Mouse (Mus musculus): ENCODE data around the gene Mmp10. TPM values are rescaled to one million over a fixed set of nuclear protein-coding genes. Genes with fewer than 3 reads are reported as not detected.

The Mmp10 gene
- not detected in 2 replicates for polyA plus RNA-seq (2012; rRNA removed)

DNA sequence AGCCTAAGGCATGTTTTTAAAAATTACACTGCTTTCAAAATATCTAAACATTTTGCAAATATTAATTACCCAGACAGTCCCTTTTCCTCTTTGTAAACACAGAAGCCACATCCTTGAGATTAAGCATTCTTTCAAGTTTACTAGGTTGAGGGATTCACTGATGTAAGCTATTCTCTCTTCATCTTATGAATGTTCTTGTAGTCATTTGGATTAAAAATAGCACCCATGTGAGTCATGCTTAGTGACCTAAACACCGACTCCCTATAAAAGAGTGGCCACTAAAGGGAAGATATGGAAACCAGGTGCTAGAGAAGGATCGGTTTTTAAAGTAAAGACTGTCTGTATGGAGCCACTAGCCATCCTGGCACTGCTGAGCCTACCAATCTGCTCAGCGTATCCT is at the start of gene Mmp10:
TSS of gene Mmp10 (plus strand) at position 302 of the 400 bp plus-strand sequence.
- DNase-seq (ENCODE audit: low read depth) = no peak

DNA sequence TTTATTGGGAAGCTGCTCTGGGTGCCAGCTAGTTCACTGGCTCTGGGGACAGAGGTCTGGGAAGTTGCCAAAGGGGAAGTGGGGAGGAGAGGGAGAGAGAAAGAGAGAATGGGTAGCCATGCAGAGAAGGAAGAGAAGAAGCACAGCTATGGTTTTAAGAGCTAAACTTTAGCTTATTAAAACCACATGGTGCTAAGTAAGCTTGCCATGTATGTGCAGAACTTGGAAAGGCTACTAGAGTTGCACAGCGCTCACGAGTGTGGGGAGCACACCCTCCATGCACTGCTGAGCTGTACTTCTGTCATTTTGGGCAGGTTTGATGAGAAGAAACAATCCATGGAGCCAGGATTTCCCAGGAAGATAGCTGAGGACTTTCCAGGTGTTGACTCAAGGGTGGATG is 48.9 kb upstream of the Mmp10 start:
- DNase-seq (ENCODE audit: low read depth) = no peak

- DNase-seq (ENCODE audit: low read depth) = no peak
These were observed 31.9 kb upstream of the Mmp10 start for GRCm38 (mm10) chr9:7470262-7470661.

DNA sequence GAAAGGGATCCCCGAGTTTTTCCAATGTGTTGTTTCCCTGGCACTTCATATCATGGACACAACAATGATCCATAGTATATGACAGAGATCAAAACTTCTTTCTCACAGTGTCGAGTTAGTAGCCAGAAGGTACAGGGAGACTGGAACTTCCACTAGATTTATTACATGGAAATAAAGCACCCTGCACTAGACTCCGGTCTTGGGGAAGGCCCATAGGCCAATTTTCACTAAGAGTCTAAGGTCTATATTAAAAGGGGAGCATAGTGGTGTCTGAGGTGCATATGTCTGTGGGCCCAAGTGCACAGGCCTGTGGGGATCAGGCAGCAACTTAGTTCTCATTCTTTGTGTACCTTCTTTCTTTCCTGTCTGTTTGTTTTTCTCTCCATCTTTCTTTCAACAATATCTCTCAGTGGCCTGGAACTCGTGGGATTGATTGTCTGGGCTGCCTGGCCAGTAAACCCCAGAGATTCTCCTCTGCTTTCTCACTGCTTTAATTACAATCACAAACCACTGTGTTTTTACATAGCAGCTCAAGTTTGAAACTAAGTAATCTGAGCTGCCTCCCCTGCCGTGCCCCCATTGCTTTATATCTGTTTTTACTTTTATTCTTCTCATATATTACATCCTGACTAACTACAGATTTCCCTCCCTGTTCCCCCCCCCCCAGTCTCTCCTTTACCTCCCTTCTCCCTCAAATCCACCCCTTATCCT is 18.3 kb upstream of the Mmp10 start:
- DNase-seq (ENCODE audit: low read depth) = no peak

DNA sequence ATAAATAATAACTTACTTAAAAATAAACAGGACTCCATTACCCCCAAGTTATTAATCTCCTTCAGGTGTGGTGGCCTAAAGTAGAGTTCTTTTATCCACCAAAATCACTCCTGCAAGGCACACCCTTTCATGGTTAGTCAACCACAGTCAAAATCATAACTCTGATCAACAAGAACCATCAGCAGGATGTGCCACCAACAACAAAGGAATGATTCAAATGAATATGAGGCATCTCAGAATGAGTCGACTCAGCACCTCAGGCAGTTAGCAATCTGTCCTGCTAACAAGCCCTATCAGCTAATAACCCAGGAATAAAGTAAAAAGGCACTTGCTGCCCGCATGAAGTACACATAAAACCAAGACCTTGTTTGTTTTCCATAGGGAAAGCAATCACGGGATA is 1.0 kb upstream of the Mmp10 start:
- DNase-seq (ENCODE audit: low read depth) = no peak

GRCm38 (mm10) chr9:7507321-7507876 is 5.2 kb downstream of the Mmp10 start:
- DNase-seq (ENCODE audit: low read depth) = no peak

GRCm38 (mm10) chr9:7509619-7510233 is 7.6 kb downstream of the Mmp10 start:
- DNase-seq (ENCODE audit: low read depth) = no peak

GRCm38 (mm10) chr9:7517944-7518571 is 15.9 kb downstream of the Mmp10 start:
- no peak for DNase-seq (ENCODE audit: low read depth)

DNA sequence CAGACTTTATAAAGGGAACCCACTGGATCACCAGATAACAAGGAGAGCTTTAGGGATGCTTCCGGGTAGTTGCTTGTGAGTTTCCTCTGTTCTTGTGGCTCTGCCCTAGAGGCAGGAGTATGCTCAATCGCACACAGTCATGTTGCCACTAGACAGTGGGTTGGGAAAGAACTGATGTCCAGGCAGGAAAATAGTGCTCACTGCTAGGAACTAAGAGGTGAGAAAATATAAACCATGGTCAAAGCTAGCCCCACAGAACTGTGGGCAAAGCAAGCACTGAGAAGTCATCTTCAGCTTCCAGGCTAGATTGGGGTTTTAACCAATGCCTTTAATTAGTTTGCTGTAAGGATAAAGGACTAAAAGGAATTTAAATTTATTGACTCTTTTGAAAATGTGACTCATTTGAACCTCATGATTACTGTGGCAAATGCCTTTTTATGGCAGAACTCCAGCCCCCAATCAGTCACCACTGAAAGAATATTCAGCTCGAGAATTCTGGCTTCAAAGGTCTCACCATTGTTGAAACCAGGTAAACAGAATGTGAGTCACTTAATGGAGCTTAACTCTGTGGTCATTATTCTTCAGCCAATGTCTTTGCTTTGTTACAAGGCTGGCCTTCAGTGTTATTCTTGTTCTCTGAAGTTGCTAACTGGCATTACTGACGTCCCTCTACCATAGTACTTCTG is 24.2 kb downstream of the Mmp10 start:
- no peak for DNase-seq (ENCODE audit: low read depth)

DNA sequence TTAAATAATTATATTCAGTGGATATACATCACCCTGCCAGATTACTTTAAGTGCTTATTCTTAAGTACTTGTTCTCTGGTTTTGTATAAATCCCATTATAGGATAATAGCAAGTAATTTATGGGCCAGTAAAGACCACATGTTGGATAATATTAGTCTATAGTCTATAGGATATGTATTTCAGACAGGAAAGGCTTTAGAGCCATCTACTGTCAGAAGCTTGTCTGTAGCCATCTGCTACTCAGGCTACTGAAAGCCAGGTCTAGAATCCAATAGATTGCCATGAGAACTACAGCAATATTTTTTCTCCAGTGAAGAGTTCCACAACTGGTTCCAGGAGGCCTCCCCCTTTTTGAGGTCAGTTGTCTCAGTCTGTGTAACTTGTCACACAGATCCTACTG is 40.6 kb downstream of the Mmp10 start:
- DNase-seq (ENCODE audit: low read depth) = no peak

DNA sequence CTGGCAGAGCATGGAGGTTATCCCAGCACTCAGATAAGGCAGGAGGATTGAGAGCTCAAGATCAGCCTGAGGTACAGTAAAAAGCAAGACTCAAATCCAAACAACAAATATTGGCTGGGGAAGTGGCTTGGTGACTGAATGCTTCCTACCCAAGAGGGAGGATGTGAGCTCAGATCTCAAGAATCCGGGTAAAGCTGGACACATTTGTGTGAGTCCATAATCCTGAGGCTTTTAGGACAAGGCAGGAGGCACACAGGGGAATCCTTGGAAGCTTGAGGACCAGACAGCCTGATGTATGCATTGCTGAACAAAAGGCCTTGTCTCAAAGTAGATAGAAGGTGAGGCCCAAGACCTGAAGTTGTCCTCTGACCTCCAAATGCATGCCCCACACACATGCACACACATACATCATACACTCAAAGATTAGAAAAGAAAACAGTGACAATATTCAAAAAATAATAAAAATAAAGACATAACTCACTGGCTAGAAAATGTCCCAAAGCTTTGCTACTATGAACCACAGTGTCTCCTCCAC is 42.8 kb downstream of the Mmp10 start:
- DNase-seq (ENCODE audit: low read depth) = no peak

DNA sequence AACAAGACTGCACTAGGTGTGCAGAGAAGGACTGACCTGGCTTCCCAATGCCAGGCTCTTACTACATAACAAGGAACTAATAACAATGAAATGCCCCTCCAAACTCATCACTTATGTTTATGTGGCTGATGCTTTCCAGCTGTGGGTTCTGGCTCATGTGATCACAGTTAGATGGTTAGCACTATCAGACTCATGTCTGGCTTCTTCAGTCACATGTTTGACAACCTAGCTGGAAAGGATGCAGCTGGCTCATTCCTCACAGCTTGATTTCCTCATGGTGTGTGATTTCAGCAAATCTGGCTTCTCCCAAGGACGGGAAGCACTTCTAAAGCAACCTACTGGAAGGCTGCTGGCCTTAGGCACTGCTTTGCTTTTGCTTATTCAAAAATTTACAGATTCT is 43.3 kb downstream of the Mmp10 start:
- DNase-seq (ENCODE audit: low read depth) = no peak

- no peak for DNase-seq (ENCODE audit: low read depth)
These were observed 43.8 kb downstream of the Mmp10 start for GRCm38 (mm10) chr9:7545920-7546319.

DNA sequence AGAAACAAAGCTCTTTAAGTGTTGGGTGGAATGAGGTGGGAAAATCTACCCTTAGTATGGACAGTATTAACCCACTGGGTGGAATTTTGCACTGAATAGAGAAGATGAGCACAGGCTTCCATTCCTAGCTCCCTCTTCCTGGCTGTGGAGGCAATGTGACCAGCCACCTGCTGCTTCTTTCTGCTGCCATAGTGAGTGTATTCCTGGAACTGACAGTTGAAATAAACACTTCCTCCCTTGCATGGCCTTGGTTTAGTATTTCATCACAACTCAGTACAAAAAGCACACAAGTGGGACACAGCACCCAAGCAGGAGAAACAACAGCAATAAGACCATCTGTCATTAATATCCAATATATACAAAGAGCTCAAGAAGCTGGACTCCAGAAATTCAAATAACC is 49.8 kb downstream of the Mmp10 start:
- no peak for DNase-seq (ENCODE audit: low read depth)

GRCm38 (mm10) chr9:7553536-7553935 is 51.4 kb downstream of the Mmp10 start:
- no peak for DNase-seq (ENCODE audit: low read depth)

- no peak for DNase-seq (ENCODE audit: low read depth)
These were observed 52.2 kb downstream of the Mmp10 start for GRCm38 (mm10) chr9:7554382-7554781.

DNA sequence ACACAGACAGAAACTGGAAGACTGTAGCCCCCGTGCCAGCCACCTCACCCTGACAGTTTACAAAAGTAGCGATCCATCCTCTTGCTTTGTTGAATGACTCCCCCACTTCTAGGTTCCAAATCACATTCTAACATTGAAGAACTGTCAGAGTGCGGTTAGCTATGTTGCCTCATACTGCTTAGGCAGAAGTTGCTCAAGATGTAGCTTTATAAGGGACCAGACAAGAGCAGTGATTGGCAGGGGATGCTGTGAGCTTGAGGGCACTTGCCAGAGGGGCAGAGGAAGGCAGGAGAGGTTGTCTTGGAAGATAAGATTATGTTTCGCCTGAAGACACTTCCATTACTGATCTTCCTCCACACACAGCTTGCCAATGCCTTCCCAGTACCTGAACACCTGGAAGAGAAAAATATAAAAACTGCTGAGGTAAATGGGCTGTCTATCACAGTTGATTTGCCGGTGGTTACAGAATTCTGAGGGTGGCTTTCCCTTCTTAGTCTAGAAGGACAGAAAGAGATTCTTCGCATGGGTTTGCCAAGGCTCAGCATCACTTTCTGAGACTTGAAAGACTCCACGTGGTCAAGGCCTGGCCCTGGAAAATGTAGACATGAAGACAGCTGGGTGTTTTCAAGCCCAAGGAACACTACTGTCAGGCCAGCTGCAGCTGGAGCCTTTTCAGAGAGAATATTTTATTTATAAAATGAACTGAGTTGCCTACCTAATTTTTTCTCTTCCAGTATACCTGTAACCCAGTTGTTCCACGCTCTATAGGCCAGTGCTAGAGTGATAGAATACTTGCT is 56.3 kb downstream of the Mmp10 start, which contains the start of gene Mmp8:
TSS of gene Mmp8 (plus strand) at position 236 of the 797 bp plus-strand sequence.
- DNase-seq (ENCODE audit: low read depth) = no peak

Measured in gonadal fat pad, adult 2 months (tissue).